Mouse (Mus musculus) retina, postnatal 7 days (tissue): ENCODE results near the gene Foxo6.

Source experiments
- DNase-seq: peaks from one replicate; pipeline ENCODE4 v3.0.0-alpha.2; 2012; ENCODE audit warnings: low read depth, low spot score

Gene Foxo6

GRCm38 (mm10) chr4:120284187-120284586 lies 3.0 kb downstream of the Foxo6 start:
- no peak for DNase-seq

- no peak for DNase-seq
These were observed 4.0 kb downstream of the Foxo6 start for GRCm38 (mm10) chr4:120283141-120283540.

- no peak for DNase-seq
These were observed 4.5 kb downstream of the Foxo6 start for GRCm38 (mm10) chr4:120282568-120283091.

- DNase-seq: no peak
These were observed 6.1 kb downstream of the Foxo6 start for GRCm38 (mm10) chr4:120281011-120281410.

GRCm38 (mm10) chr4:120280432-120280831 lies 6.7 kb downstream of the Foxo6 start:
- DNase-seq: no peak

- no peak for DNase-seq
These were observed 9.8 kb downstream of the Foxo6 start for GRCm38 (mm10) chr4:120277255-120277928.

- DNase-seq: no peak
These were observed 11.7 kb downstream of the Foxo6 start for GRCm38 (mm10) chr4:120275487-120275886.

GRCm38 (mm10) chr4:120273594-120273993 lies 13.6 kb downstream of the Foxo6 start:
- DNase-seq: no peak

- DNase-seq: no peak
These were observed 15.1 kb downstream of the Foxo6 start for GRCm38 (mm10) chr4:120271886-120272580.

GRCm38 (mm10) chr4:120271208-120271607 lies 15.9 kb downstream of the Foxo6 start:
- DNase-seq: no peak

- DNase-seq: no peak
These were observed 16.3 kb downstream of the Foxo6 start for GRCm38 (mm10) chr4:120270937-120271199.

- DNase-seq: no peak
These were observed 16.8 kb downstream of the Foxo6 start for GRCm38 (mm10) chr4:120270148-120270936.

GRCm38 (mm10) chr4:120269426-120269825 lies 17.7 kb downstream of the Foxo6 start:
- DNase-seq: no peak

GRCm38 (mm10) chr4:120268214-120269061 lies 18.7 kb downstream of the Foxo6 start:
- no peak for DNase-seq

GRCm38 (mm10) chr4:120267683-120268082 lies 19.5 kb downstream of the Foxo6 start:
- no peak for DNase-seq

GRCm38 (mm10) chr4:120267136-120267535 lies 20.0 kb downstream of the Foxo6 start:
- DNase-seq: no peak

GRCm38 (mm10) chr4:120264105-120264504 lies 23.0 kb downstream of the Foxo6 start:
- DNase-seq: no peak

- DNase-seq: no peak
These were observed 24.4 kb downstream of the Foxo6 start for GRCm38 (mm10) chr4:120262726-120263125.

GRCm38 (mm10) chr4:120262206-120262605 lies 24.9 kb downstream of the Foxo6 start:
- DNase-seq: no peak

GRCm38 (mm10) chr4:120259356-120260181 lies 27.6 kb downstream of the Foxo6 start:
- no peak for DNase-seq

- no peak for DNase-seq
These were observed 38.3 kb downstream of the Foxo6 start for GRCm38 (mm10) chr4:120248800-120249261.
